Mouse (Mus musculus) myocyte (in vitro differentiated cells): Measurements from ENCODE around the gene Flt3.

Experiments
- E2F4 ChIP-seq: IDR thresholded peaks from one replicate; pipeline ENCODE4 v1.6.1; 2011; ENCODE audit warnings: mild to moderate bottlenecking, control low read depth, moderate library complexity; ENCODE audit not compliant: insufficient read depth
- MAX ChIP-seq: IDR thresholded peaks from one replicate; pipeline ENCODE4 v1.6.1; 2011; ENCODE audit warnings: low read depth, mild to moderate bottlenecking, control low read depth
- MYOD1 ChIP-seq, 3 experiments: IDR thresholded peaks; one replicate each; pipeline ENCODE4 v1.6.1; 2011; ENCODE audit warnings: control low read depth in 2 of 3, low read depth in 2 of 3, mild to moderate bottlenecking in 2 of 3, moderate library complexity in 1 of 3; ENCODE audit not compliant: insufficient read length in 2 of 3, control insufficient read depth in 1 of 3
- POLR2A ChIP-seq: IDR thresholded peaks from one replicate; pipeline ENCODE4 v1.6.1; 2011; ENCODE audit warnings: low read depth, mild to moderate bottlenecking, control low read depth, moderate library complexity; ENCODE audit not compliant: insufficient read length
- POLR2AphosphoS2 ChIP-seq: IDR thresholded peaks from one replicate; pipeline ENCODE4 v1.6.1; 2011; ENCODE audit warnings: low read depth, control low read depth; ENCODE audit not compliant: insufficient read length
- REST ChIP-seq: IDR thresholded peaks from one replicate; pipeline ENCODE4 v1.6.1; 2011; ENCODE audit warnings: mild to moderate bottlenecking, control low read depth, moderate library complexity; ENCODE audit not compliant: insufficient read depth, insufficient read length
- TCF12 ChIP-seq: IDR thresholded peaks from one replicate; pipeline ENCODE4 v1.6.1; 2011; ENCODE audit warnings: mild to moderate bottlenecking, control low read depth; ENCODE audit not compliant: poor library complexity, insufficient read depth, severe bottlenecking
- USF1 ChIP-seq: IDR thresholded peaks from one replicate; pipeline ENCODE4 v1.6.1; 2011; ENCODE audit warnings: low read depth, mild to moderate bottlenecking, control low read depth, moderate library complexity

- TF ChIP-seq E2F4: no peak
- TF ChIP-seq MYOD1 (IDR thresholded peaks at IDR 0.05; ENCODE audit: control insufficient read depth in 1 of 3, insufficient read length in 2 of 3, low read depth in 2 of 3): no peak
- TF ChIP-seq POLR2A: no peak
- TF ChIP-seq REST: no peak
- TF ChIP-seq USF1: no peak
- no peak for TF ChIP-seq TCF12
- TF ChIP-seq MAX: no peak
- TF ChIP-seq POLR2AphosphoS2: no peak
Observed at GRCm38 (mm10) chr5:147426048-147426805, 25.9 kb upstream of the Flt3 start.
